Mouse (Mus musculus) heart, adult 2 months (tissue): ENCODE measurements at regions not wholly inside any gene's neighbourhood (a gene's known extent, or its start where the extent isn't known, plus 50 kb on each side); places are given as distances from the start of the nearest gene placed in this dataset.

ENCODE experiments used
- DNase-seq, 2 experiments: peaks; one replicate each; pipeline ENCODE4 v3.0.0; 2021
- H3K27ac ChIP-seq: fragments of 200-600 bp; 2 replicates; pipeline ENCODE4 v1.8.1; 2022
- H3K27me3 ChIP-seq: fragments of 200-500 bp; 2 replicates; pipeline ENCODE4 v1.6.1; 2012; ENCODE audit warnings: mild to moderate bottlenecking, low read length, inconsistent platforms, mixed read lengths; ENCODE audit not compliant: control insufficient read depth, insufficient read depth
- H3K36me3 ChIP-seq: fragments of 200-500 bp; 2 replicates; pipeline ENCODE4 v1.6.1; 2012; ENCODE audit warnings: low read length, inconsistent platforms; ENCODE audit not compliant: control insufficient read depth, insufficient read depth
- H3K4me1 ChIP-seq: fragments of 200-500 bp; 2 replicates; pipeline ENCODE4 v1.6.1; 2011; ENCODE audit warnings: low read length; ENCODE audit not compliant: control insufficient read depth, insufficient read depth
- H3K4me3 ChIP-seq: fragments of 200-600 bp; 2 replicates; pipeline ENCODE4 v1.8.1; 2022
- H3K79me2 ChIP-seq: fragments of 200-500 bp; replicated peaks from 2 replicates; pipeline ENCODE4 v1.6.1; 2012; ENCODE audit warnings: mild to moderate bottlenecking, inconsistent platforms, low read length, moderate library complexity, mixed read lengths; ENCODE audit not compliant: control insufficient read depth, insufficient read depth
- H3K9ac ChIP-seq: fragments of 200-500 bp; 2 replicates; pipeline ENCODE4 v1.6.1; 2012; ENCODE audit warnings: low read depth, mild to moderate bottlenecking, control low read depth, inconsistent platforms, low read length, mixed read lengths
- CTCF ChIP-seq: fragments of 200-600 bp; IDR thresholded peaks from 2 replicates; pipeline ENCODE4 v1.8.1; 2022; ENCODE audit warnings: antibody characterized with exemption, mild to moderate bottlenecking, moderate library complexity
- EP300 ChIP-seq: fragments of 200-500 bp; IDR thresholded peaks from 2 replicates; pipeline ENCODE4 v1.6.1; 2011; ENCODE audit warnings: low read depth, low read length, control low read depth; ENCODE audit not compliant: insufficient read depth
- POLR2A ChIP-seq: fragments of 200-500 bp; IDR thresholded peaks from 2 replicates; pipeline ENCODE4 v1.6.1; 2011; ENCODE audit warnings: mild to moderate bottlenecking, low read depth, low read length, control low read depth; ENCODE audit not compliant: insufficient read depth
- WGBS: fragments of 180-500 bp; shearing (Covaris S2); methylation state at CpG from one replicate; pipeline ENCODE4 v1.1.7; 2018; 5-methylcytosine and 5-hydroxymethylcytosine counted together
- intact Hi-C: fragments of 180-260 bp; cut with DNase I; formaldehyde crosslinking; loops from one replicate; pipeline ENCODE4 v1.15.1; 2025

- WGBS, result 39% methylated on average over 2 of the region's 2 CpGs
- no peak overlapping the region for H3K9ac ChIP-seq
These were observed 84.2 kb downstream of the Ddx1 start for GRCm38 (mm10) chr12:13164791-13165190.

GRCm38 (mm10) chr12:13161051-13161450, 88.0 kb downstream of the Ddx1 start:
- Histone ChIP-seq H3K4me1 (no peaks in the 10 kb centered on the region), H3K36me3 (no peaks in the 10 kb centered on the region), H3K27me3 (no peaks in the 10 kb centered on the region), H3K9ac (no peak overlapping the region), H3K27ac (no peak overlapping the region), H3K4me3 (no peak overlapping the region), H3K79me2 (no peaks in the 10 kb centered on the region)
- WGBS, result 84% methylated on average over 1 of the region's 1 CpGs
- DNase-seq, result no peak
- intact Hi-C loops, result no loop called here
- TF ChIP-seq EP300 (no peak), CTCF (no peak), POLR2A (no peak)

More at GRCm38 (mm10) chr12:13164791-13165190, 84.2 kb downstream of the Ddx1 start:
- Histone ChIP-seq H3K4me1 (no peaks in the 10 kb centered on the region), H3K27ac (no peak overlapping the region), H3K27me3 (no peaks in the 10 kb centered on the region), H3K36me3 (no peaks in the 10 kb centered on the region), H3K4me3 (no peak overlapping the region), H3K79me2 (no peaks in the 10 kb centered on the region)
- intact Hi-C loops, result no loop called here
- DNase-seq, result no peak
- TF ChIP-seq POLR2A (no peak), CTCF (no peak), EP300 (no peak)

DNA sequence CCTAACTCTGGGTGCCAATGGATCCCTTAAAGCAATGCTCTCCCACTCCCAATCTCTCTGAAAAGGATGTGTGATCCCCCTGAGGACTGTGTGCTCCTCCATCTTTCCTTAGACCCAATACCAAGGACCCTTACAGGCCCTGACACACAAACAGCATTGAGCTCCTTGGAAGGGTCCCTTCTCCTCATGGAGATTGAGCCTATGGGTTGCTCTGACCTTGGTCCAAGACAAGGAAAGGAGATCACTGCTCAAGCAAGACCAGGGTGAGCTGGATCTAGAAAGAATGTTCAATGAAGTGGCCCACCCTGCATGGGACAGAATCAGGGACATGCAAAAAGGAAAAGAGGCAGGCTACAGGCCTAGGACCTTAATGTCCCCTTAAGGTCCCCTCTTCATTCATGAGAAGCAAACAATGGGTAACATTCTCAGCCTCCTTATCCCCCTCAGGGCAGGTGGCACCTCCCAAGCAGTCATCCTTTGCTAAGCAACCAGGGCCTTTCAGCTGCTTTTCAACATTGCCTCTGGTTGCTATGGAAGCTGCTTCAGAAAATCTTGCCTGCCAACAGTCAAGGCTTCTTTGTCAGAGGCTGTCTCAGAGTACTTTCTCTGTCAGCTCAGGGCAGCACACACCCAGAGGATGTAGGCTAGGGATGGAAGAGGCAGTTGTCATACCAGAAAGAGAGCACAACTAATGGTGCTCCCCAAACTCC, 89.5 kb downstream of the Ddx1 start:
- H3K79me2 ChIP-seq, result no peaks in the 10 kb centered on the region
- no peaks in the 10 kb centered on the region for H3K36me3 ChIP-seq
- H3K27me3 ChIP-seq, result no peaks in the 10 kb centered on the region
- no peak for TF ChIP-seq CTCF
- no peak for TF ChIP-seq EP300
- no peak for TF ChIP-seq POLR2A
- intact Hi-C loops, result no loop called here
- H3K4me1 ChIP-seq, result no peaks in the 10 kb centered on the region
- no peak for DNase-seq
- no peak overlapping the region for H3K4me3 ChIP-seq
- no peak overlapping the region for H3K27ac ChIP-seq
- H3K9ac ChIP-seq, result no peak overlapping the region

- H3K27me3 ChIP-seq, result no peaks in the 10 kb centered on the region
- no peak overlapping the region for H3K27ac ChIP-seq
- WGBS, result 82% methylated on average over 7 of the region's 7 CpGs
- no peaks in the 10 kb centered on the region for H3K36me3 ChIP-seq
- no peak for TF ChIP-seq POLR2A
- no peak for TF ChIP-seq CTCF
- TF ChIP-seq EP300, result no peak
- no peaks in the 10 kb centered on the region for H3K4me1 ChIP-seq
- DNase-seq, result no peak
- no peak overlapping the region for H3K4me3 ChIP-seq
- H3K79me2 ChIP-seq, result no peaks in the 10 kb centered on the region
- no peak overlapping the region for H3K9ac ChIP-seq
- intact Hi-C loops, result no loop called here
These were observed 91.2 kb downstream of the Ddx1 start for GRCm38 (mm10) chr12:13157666-13158381.

DNA sequence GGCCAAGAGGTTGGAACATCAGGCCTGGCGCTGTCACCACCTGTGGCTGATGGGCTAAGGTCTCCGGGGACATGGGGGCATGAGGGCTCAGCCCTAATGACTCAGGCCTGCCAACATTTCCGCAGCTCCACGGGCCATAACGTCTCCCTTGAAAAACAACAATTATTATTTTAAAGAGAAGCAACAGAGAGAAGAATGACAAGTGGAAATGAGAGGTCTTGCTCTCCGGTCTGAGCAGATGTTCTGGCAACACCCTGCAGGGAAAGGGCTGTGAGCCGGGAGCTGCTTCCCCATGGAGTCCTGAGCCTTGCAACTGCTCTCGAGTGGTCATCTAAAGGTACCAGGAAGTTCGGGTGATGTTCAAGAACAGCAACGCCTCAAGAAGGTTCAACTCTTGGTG, 91.9 kb downstream of the Ddx1 start:
- no peaks in the 10 kb centered on the region for H3K27me3 ChIP-seq
- no peak for TF ChIP-seq EP300
- TF ChIP-seq POLR2A, result no peak
- TF ChIP-seq CTCF, result no peak
- no peaks in the 10 kb centered on the region for H3K4me1 ChIP-seq
- no peak for DNase-seq
- H3K36me3 ChIP-seq, result no peaks in the 10 kb centered on the region
- intact Hi-C loops, result no loop called here
- H3K27ac ChIP-seq, result no peak overlapping the region
- WGBS, result 64% methylated on average over 10 of the region's 10 CpGs
- H3K4me3 ChIP-seq, result no peak overlapping the region
- H3K79me2 ChIP-seq, result no peaks in the 10 kb centered on the region
- no peak overlapping the region for H3K9ac ChIP-seq

GRCm38 (mm10) chr12:13150751-13151150, 98.3 kb downstream of the Ddx1 start:
- Histone ChIP-seq H3K36me3 (no peaks in the 10 kb centered on the region), H3K4me1 (peaks cover 6% of the 10 kb centered on the region), H3K9ac (no peak overlapping the region), H3K27me3 (no peaks in the 10 kb centered on the region), H3K27ac (no peak overlapping the region), H3K79me2 (no peaks in the 10 kb centered on the region), H3K4me3 (no peak overlapping the region)
- peak in 1 of 2 experiments; percentile 28 for DNase-seq
- intact Hi-C loops, result no loop called here
- WGBS, result 25% methylated on average over 4 of the region's 4 CpGs
- TF ChIP-seq EP300 (no peak), CTCF (no peak), POLR2A (no peak)
